Mouse (Mus musculus) gastrocnemius, adult 2 months (tissue): ENCODE measurements around the gene Pacs2. TPM values are rescaled to one million over a fixed set of nuclear protein-coding genes. Genes with fewer than 3 reads are reported as not detected.

ENCODE experiments used
- DNase-seq: peaks from one replicate; pipeline ENCODE4 v3.0.0; 2022
- H3K27ac ChIP-seq: fragments of 200-600 bp; 2 replicates; pipeline ENCODE4 v1.8.1; 2022; ENCODE audit warnings: mild to moderate bottlenecking
- H3K4me3 ChIP-seq: fragments of 200-600 bp; 2 replicates; pipeline ENCODE4 v1.8.1; 2022; ENCODE audit warnings: mild to moderate bottlenecking, moderate library complexity
- CTCF ChIP-seq: fragments of 200-600 bp; IDR thresholded peaks from 2 replicates; pipeline ENCODE4 v1.8.1; 2022; ENCODE audit warnings: antibody characterized with exemption, mild to moderate bottlenecking, moderate library complexity
- intact Hi-C: fragments of 180-260 bp; cut with DNase I; formaldehyde crosslinking; loops from one replicate; pipeline ENCODE4 v1.15.1; 2025
- total RNA-seq, 2 experiments: library from RNA; stranded (reverse); gene quantifications; 2 replicates each; pipeline ENCODE4 v1.2.3; 2021

Gene Pacs2
- total RNA-seq, 2 experiments from 2014 or later, result 35.9 to 41.0 TPM

DNA sequence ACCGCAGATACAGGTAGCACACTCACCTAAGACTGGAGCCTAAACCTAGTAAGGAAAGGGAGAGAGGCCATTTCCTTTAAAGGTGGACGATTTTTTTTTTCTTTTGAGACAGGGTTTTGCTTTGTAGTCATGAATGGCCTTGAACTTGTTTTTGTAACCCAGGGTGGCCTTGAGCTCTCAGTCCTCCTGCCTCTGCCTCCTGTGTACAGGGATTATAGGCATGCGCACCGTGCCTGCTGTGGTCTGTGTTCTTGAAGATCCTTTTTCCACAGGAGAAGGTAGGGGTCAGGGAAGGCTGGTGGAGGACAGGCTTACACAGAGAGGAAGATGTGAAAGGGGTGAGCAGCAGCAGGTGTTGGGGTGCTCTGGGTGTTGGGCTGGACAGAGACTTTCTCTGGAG, 1.6 kb downstream of the Pacs2 start:
- no peak for DNase-seq
- H3K27ac ChIP-seq, result peak overlapping the region; percentile 95; the same call in 1 of the 2 replicates
- no peak for TF ChIP-seq CTCF
- H3K4me3 ChIP-seq, result peak overlapping the region; percentile 76
- intact Hi-C loops, result no loop called here

DNA sequence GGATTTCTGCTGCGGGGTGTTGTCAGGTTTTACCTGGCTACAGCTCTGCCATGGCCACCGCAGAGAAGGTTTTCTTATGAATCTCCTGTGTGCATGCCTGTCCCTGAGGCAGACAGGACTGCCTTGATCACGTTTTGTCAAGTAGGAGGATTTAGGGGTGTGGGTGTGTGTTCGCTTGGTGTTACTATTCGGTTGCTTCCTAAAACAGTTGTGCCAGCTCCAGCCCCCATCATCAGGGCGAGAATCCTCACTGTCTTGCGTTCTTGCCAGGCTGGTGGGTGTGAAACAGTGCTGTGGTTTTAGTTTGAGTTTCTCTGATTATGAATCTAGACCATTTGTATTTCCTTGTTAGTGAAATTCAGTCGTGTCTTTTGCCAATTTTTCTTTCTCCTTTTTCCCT, 2.7 kb downstream of the Pacs2 start:
- H3K4me3 ChIP-seq, result peak overlapping the region; percentile 32
- no peak for DNase-seq
- H3K27ac ChIP-seq, result peak overlapping the region; percentile 49
- TF ChIP-seq CTCF, result no peak
- intact Hi-C loops, result no loop called here

DNA sequence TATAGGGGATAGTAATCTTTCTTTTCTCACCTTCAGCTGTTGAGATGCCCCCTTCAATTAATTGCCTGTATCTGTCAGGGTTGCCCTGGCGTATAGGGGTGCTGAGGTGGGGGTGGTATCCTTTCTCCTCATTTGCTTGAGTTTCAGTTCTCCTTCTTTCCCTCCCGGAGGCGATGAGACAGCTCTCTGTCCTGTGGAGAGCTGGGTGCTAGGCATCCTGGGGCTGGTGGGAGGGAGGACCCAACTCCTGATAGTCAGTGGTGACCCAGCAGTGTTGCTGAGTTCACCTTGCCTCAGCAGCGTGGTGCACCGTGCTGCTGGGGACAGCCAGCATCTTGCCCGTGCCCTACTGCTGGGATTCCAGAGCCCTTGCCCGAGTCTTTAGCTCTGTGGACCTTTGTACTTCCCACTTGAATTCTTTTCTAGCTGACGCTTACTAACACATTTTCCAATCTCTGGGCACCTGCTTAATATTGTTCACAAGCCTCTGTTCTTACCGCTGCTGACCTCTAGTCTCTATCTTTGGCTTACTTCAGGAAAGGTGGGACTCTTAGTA, 3.2 kb downstream of the Pacs2 start:
- no peak overlapping the region for H3K4me3 ChIP-seq
- peak overlapping the region; percentile 20; the same call in 1 of the 2 replicates for H3K27ac ChIP-seq
- intact Hi-C loops, result no loop called here
- DNase-seq, result no peak
- no peak for TF ChIP-seq CTCF

DNA sequence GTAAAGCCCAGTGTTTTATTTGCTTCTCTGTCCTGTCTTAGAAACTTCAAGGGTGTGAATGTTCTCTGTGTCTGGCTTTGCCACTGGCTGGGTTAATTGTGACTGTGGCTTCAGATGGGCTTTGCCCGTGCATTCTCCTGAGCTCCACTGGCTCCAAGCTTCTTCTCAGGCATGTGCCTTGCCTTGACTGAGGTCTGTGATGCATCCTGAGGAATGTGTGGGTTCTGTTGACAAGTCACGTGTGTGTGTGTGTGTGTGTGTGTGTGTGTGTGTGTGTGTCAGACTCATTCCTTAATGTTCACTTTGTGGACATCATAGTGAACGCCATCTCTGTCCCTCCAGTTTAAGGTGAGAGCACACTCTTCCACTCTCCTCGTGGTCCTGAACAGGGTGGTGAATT, 4.5 kb downstream of the Pacs2 start:
- intact Hi-C loops, result no loop called here
- no peak overlapping the region for H3K4me3 ChIP-seq

DNA sequence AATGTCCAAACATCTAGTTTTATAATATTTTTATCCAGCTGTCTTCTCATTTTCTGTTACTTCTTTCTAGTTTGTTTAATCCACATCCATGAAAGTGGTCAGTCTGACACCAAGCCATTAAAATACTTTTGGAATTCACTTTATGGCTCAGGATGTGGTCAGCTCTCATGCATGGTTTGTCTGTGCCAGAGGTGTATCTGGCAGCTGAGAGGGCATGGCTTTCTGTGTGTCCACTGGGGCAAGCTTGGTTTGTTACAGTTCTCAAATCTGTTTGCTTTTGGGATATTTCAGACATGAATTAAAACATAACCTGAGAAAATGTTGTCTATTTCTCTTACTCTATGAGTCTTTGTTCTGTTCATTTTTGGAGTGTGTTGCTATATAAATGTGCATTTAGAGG, 7.2 kb downstream of the Pacs2 start:
- DNase-seq, result no peak
- intact Hi-C loops, result no loop called here
- Histone ChIP-seq H3K27ac (no peak overlapping the region), H3K4me3 (no peak overlapping the region)
- no peak for TF ChIP-seq CTCF

More for the DNA sequence above, 4.5 kb downstream of the Pacs2 start:
- TF ChIP-seq CTCF, result no peak
- H3K27ac ChIP-seq, result no peak overlapping the region
- DNase-seq, result no peak

DNA sequence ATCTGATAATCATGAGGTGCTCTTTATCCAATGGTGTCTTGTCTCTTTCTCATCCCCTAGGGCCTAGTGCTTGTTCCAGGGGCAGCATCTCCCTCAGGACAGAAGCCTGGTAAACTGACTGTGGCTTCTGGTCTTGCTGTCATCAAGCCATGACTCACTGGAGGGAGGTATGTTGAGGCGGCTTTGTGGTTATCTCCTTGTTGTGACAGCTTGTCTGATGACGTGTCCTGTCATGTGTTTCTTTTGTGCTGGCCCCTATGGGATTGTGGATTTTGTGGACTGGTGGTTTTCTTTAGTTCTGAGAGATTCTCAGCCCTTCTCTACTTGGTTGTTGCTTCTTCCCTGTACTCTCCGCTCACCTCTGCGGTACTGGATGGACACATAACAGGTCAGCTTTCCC, 8.8 kb downstream of the Pacs2 start:
- intact Hi-C loops, result no loop called here
- no peak for DNase-seq
- H3K4me3 ChIP-seq, result no peak overlapping the region
- TF ChIP-seq CTCF, result no peak
- H3K27ac ChIP-seq, result no peak overlapping the region

DNA sequence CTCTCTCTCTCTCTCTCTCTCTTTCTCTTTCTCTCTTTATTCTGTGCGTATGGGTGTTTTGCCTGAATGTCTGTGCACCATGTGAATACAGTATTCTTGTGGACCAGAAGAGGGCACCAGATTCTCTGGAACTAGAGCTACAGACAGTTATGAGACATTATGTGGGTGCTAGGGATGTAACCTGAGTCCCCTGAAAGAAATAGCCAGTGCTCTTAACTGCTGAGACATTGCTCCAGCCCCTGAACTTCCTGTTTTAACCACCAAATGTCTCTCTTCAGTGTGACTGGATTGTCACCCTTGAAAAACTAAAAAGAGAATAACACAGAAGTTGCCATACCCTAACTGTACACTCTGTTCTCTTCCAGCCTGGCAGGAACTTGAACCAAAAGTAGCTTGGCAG, 12.2 kb downstream of the Pacs2 start:
- TF ChIP-seq CTCF, result no peak
- no peak for DNase-seq
- intact Hi-C loops, result no loop called here
- Histone ChIP-seq H3K27ac (no peak overlapping the region), H3K4me3 (no peak overlapping the region)

DNA sequence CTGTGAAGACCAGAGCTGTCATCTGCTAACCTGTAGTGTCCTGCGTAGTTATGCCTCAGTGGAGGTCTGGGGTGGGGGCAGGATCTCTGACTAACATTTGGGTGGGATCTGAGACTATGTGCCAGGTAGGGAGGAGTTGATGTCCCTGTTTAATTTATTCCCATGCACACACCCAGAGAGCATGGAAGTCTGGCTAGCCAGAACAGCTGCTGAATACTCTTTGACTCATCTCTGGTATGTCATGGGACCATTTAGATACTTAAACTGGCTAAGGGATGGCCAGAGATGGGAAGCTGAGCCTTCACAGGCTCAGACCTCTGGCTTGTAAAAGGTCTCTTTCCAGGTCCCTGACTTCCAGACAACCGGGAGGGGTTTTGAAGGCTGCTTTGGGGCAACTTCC, 13.2 kb downstream of the Pacs2 start:
- TF ChIP-seq CTCF, result no peak
- no peak for DNase-seq

DNA sequence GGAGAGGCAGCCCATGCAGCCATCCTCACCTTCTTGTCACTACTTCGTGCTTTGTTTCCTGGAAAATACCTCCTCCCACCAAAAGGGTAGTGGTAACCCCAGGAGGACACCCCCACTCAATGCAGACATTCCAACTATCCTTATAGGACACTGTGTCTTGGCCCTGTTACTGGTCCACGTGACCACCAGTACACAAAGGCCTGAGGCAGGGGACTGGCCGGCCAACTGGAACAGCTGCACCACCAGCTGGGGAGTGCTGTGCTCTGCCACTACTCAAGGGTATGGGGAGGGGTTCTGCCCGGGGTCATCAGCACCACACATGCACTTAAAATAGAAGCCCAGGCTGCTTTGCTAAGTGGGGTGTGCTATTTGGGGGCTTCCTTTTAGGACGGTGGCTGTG, 13.8 kb downstream of the Pacs2 start:
- H3K27ac ChIP-seq, result peak overlapping the region; percentile 38
- intact Hi-C loops, result no loop called here
- TF ChIP-seq CTCF, result no peak
- no peak for DNase-seq
- H3K4me3 ChIP-seq, result no peak overlapping the region

More for the DNA sequence above, 13.2 kb downstream of the Pacs2 start:
- H3K4me3 ChIP-seq, result no peak overlapping the region
- H3K27ac ChIP-seq, result peak overlapping the region; percentile 38
- intact Hi-C loops, result no loop called here

DNA sequence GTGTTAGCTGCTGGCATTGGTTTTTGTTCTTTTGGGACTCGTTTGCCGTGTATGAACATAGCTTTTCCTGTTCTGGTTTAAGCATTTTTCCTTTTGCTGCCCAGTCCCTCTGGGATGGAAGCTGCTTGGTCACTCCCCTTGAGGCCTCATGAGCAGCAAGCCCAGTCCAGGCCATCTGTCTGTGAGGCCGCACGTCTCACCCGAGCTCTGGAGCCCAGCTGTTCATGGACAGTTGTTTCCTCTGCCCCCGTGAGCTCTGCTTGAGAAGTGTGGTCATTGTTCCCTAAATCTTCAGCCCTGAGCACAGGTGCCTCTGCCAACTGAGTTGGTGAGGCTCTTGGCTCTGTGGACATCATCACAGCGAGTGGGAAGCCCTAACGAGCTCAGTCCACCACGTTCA, 14.6 kb downstream of the Pacs2 start:
- no peak overlapping the region for H3K4me3 ChIP-seq
- no peak for TF ChIP-seq CTCF
- intact Hi-C loops, result no loop called here
- H3K27ac ChIP-seq, result peak overlapping the region; percentile 46
- DNase-seq, result peak; percentile 41

GRCm38 (mm10) chr12:113030046-113030445, 15.7 kb downstream of the Pacs2 start:
- TF ChIP-seq CTCF, result no peak
- no peak for DNase-seq
- H3K27ac ChIP-seq, result peak overlapping the region; percentile 78
- intact Hi-C loops, result no loop called here
- H3K4me3 ChIP-seq, result no peak overlapping the region

GRCm38 (mm10) chr12:113030993-113031392, 16.7 kb downstream of the Pacs2 start:
- Histone ChIP-seq H3K27ac (peak overlapping the region; percentile 78), H3K4me3 (no peak overlapping the region)
- intact Hi-C loops, result no loop called here
- no peak for DNase-seq
- TF ChIP-seq CTCF, result no peak

DNA sequence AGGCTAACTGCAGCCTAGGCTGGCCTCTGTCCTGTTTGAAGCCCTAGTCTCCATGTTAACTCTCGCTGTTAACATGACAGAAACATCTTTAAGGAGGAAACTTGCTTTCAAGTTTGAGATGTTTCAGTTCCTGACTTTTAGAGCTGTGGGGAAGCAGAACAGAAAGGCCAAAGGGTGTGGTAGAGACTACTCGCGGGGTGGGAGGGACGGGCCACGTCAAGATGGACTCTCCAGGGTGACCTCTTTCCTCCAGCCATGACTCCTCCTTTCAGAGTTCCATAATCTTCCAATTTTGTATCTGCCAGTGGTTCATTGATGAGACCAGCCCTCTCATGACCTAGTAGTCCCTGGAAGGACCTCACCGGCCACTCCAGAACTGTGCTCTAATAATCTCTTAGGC, 17.1 kb downstream of the Pacs2 start:
- intact Hi-C loops, result no loop called here
- Histone ChIP-seq H3K27ac (peak overlapping the region; percentile 78), H3K4me3 (no peak overlapping the region)
- no peak for DNase-seq
- TF ChIP-seq CTCF, result no peak
